Mouse (Mus musculus) lung, adult 2 months (tissue): ENCODE results near the gene Notch4. TPM values are rescaled to one million over a fixed set of nuclear protein-coding genes. Genes with fewer than 3 reads are reported as not detected.

Experiments
- DNase-seq: peaks from one replicate; pipeline ENCODE4 v3.0.0; 2022
- H3K4me1 ChIP-seq: fragments of 200-500 bp; 2 replicates; pipeline ENCODE4 v1.6.1; 2011; ENCODE audit warnings: low read length; ENCODE audit not compliant: control insufficient read depth, insufficient read depth
- H3K4me3 ChIP-seq: fragments of 200-500 bp; replicated peaks from 2 replicates; pipeline ENCODE3; 2011; ENCODE audit warnings: low read depth, mild to moderate bottlenecking, control low read depth, low read length; ENCODE audit errors: extremely low read depth
- CTCF ChIP-seq: fragments of 200-500 bp; IDR thresholded peaks from 2 replicates; pipeline ENCODE4 v1.5.1; 2011; ENCODE audit warnings: mild to moderate bottlenecking, low read length, control low read depth; ENCODE audit not compliant: insufficient read depth
- POLR2A ChIP-seq: fragments of 200-500 bp; IDR thresholded peaks from 2 replicates; pipeline ENCODE4 v1.6.1; 2011; ENCODE audit warnings: low read depth, mild to moderate bottlenecking, control low read depth, low read length, borderline replicate concordance; ENCODE audit errors: extremely low read depth
- WGBS: fragments of 180-500 bp; shearing (Covaris S2); methylation state at CpG from one replicate; pipeline ENCODE4 v1.1.7; 2018; 5-methylcytosine and 5-hydroxymethylcytosine counted together
- polyA plus RNA-seq: library from polyadenylated mRNA; depleted of rRNA; stranded (reverse); fragments of >200 nt; gene quantifications from 2 replicates; pipeline ENCODE4 v1.2.3, GENCODE M21; 2012

The Notch4 gene
- polyA plus RNA-seq, 1 experiment, result 105 TPM

DNA sequence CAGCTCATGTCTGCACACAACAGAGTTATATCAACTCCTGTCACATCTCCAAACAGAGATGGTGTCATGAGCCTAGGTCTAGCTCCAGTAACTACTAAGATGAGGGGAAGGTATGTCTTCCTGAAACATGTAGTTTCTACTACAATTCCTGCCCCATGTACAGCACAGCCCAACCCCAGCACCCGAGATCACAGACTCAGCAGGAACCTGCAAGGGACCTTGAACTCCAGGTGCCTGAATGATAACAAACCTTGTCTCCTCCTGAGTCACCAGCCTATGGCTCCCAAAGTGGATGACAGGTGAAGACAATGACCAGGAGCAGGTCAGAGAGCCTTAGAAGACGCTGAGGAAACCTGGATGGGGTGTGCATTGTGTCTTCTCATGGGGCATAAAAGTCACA is 14.2 kb upstream of the Notch4 start:
- DNase-seq, result no peak
- 61% methylated on average over 2 of the region's 2 CpGs for WGBS
- Histone ChIP-seq H3K4me3 (no peak overlapping the region), H3K4me1 (no peaks in the 10 kb centered on the region)
- TF ChIP-seq CTCF (no peak), POLR2A (no peak)

DNA sequence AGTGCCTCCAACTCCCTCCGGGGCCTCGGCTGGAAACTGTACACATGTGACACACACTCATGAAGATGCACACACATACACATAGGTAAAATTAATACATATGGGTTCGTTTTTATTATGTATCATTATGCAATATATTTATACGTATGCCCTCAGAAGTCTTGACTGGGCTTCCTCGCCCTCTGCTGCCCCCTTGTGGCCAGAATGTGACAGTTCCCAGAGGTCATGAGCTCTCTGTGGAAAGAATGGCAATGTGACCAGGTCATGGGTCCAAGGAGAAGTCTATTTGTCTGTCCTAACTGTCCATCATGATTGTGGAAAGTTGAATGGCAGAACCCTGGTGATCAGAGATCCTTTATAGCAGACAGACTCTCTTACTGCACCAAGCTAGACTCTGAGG is 8.6 kb upstream of the Notch4 start:
- 18% methylated on average over 5 of the region's 5 CpGs for WGBS
- H3K4me3 ChIP-seq, result no peak overlapping the region
- H3K4me1 ChIP-seq, result peaks cover 3% of the 10 kb centered on the region; the same call in 1 of the 2 replicates
- DNase-seq, result peak; percentile 81
- TF ChIP-seq CTCF, result peak; percentile 95
- TF ChIP-seq POLR2A, result no peak

DNA sequence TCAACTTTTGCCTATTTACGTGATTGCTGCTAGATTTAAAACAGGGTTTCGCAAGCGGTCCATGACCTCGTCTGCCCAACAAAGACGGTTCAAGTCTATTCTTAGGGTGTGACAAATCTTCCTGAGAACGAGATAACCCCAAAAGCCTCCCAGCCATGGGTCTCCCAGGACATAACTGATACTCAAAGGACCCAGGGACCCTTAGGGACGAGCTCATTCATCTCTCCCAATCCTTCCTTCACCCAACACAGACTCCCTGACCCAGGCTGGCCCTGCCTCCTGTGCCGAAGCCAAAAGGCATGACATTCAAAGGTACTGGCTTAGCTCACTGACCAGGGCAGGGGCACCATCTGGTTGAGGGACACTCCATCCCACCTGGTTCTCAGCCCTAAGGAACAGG is 7.7 kb upstream of the Notch4 start:
- Histone ChIP-seq H3K4me1 (peaks cover 6% of the 10 kb centered on the region), H3K4me3 (no peak overlapping the region)
- TF ChIP-seq CTCF (no peak), POLR2A (no peak)
- 76% methylated on average over 8 of the region's 8 CpGs for WGBS
- DNase-seq, result no peak

DNA sequence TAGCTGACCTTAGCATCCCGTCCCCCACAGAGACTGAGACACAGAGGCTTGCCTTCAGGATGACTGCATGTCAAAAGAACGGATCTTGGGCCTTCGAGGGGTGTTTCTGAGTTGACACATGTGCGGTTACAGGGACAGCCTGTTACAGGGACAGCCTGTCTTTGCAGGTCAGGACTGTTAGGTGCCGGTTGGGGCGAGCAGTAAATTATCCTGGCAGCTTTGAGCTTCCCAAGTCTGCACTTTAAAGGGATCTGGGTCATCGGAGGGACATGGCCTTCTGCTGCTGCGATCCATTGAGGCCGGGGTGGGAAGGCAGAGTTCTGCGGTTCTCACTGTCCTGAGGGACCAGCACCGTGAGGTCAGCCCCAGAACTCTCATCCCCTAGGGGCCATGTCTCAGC is 6.7 kb upstream of the Notch4 start:
- no peak for DNase-seq
- 78% methylated on average over 11 of the region's 11 CpGs for WGBS
- Histone ChIP-seq H3K4me3 (no peak overlapping the region), H3K4me1 (peaks cover 9% of the 10 kb centered on the region)
- TF ChIP-seq CTCF, result no peak

DNA sequence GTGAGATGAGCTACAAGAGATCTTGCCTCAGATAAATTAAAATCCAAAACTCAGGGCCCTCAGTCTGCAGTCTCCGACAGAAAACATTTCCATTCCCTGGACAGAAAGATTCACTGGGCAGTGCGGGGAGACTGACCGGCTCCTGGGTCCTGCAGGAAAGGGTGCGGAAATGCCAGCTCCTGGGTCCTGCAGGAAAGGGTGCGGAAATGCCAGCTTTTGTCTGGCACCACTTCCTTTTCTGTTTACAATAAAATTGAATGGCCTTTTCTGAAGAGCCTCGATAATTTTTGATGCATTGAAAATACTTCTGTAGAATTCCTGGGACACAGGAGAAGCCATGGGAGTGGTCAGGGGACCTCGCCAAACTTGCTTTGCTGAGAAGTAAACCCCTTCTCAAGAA is 5.0 kb upstream of the Notch4 start:
- no peak for DNase-seq
- TF ChIP-seq CTCF, result no peak
- no peak for TF ChIP-seq POLR2A
- Histone ChIP-seq H3K4me3 (no peak overlapping the region), H3K4me1 (peaks cover 12% of the 10 kb centered on the region)
- 48% methylated on average over 7 of the region's 7 CpGs for WGBS

DNA sequence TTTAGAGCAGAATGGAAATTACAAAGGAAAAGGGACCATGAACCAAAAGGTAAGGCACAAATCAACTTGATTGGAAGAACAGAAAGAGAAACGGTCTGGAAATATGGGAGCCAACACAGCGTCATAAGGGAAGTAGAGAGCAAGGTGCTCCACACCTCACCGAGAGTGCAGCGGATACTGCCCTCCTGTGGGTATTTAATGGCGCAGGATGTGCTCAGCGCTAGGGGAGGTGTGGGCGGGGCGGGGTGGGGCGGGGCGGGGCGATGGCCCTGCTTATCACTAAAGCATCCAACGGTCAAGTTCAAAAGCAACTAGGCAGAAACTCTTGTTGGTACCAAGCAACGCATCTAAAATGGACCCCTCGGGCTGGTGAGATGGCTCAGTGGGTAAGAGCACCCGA is 4.2 kb upstream of the Notch4 start:
- TF ChIP-seq POLR2A, result no peak
- H3K4me1 ChIP-seq, result peaks cover 12% of the 10 kb centered on the region
- WGBS, result 40% methylated on average over 15 of the region's 15 CpGs
- DNase-seq, result no peak
- no peak overlapping the region for H3K4me3 ChIP-seq

DNA sequence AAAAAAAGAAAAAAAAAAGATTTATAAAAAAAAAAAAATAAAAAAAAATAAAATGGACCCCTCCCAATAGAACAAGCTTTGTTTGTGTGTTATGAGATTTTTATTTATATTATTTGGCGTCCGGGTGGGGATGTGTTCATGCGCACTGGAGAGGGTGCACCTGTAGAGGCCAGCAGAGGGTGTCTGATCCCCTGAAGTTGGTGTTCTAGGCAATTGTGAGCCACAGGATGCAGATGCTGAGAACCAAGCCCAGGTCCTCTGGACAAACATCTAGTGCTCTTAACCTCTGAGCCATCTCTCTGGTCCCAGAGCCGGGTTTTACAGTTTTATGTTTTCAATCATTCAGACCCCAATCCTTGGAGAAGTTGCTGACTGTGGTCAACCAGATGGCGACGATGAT is 3.6 kb upstream of the Notch4 start:
- WGBS, result 85% methylated on average over 6 of the region's 6 CpGs
- peaks cover 12% of the 10 kb centered on the region for H3K4me1 ChIP-seq
- DNase-seq, result no peak
- no peak overlapping the region for H3K4me3 ChIP-seq
- TF ChIP-seq CTCF (no peak), POLR2A (no peak)

DNA sequence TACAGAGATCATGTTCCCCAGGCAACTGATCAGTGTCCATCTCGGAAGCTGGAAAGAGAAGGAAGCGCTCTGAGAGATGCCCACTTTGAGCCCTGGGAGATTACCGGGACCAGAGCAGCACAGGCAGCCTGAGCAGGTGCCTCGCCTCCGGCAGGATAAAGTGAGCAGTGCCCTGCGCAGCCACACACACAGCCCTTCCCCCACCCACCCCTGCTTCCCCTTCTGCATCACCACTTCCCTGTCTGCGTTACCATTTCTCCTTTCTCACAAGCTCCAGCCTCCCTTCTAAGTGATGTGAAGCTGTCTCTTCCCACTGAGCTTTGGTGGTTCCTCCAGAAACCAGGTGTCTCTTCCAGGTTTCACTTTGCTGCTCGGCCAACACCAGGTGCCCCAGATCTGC is 2.9 kb upstream of the Notch4 start:
- TF ChIP-seq POLR2A, result no peak
- no peak for TF ChIP-seq CTCF
- WGBS, result 36% methylated on average over 8 of the region's 8 CpGs
- Histone ChIP-seq H3K4me1 (peaks cover 15% of the 10 kb centered on the region), H3K4me3 (peak overlapping the region; percentile 14)
- no peak for DNase-seq

DNA sequence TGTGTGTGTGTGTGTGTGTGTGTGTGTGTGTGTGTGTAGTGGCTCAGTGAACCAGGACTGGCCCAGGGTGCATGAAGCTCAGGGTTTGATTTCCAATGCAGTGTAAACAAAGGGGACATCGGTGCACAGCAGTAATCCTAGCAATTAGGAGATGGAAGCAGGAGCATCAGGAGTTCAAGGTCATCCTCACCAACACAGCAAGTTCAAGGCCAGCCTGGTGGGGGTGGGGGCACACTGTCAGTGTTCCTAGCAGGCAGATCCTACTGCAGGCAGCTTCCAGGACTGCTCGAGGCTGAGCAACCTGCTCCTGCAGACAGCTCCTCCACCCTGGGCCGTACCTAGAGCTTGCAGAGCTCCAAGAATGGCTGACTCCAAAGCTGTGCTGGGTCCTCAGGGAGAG is 1.5 kb upstream of the Notch4 start:
- DNase-seq, result no peak
- H3K4me1 ChIP-seq, result peaks cover 15% of the 10 kb centered on the region
- TF ChIP-seq POLR2A (no peak), CTCF (no peak)
- H3K4me3 ChIP-seq, result no peak overlapping the region
- WGBS, result 53% methylated on average over 3 of the region's 3 CpGs

DNA sequence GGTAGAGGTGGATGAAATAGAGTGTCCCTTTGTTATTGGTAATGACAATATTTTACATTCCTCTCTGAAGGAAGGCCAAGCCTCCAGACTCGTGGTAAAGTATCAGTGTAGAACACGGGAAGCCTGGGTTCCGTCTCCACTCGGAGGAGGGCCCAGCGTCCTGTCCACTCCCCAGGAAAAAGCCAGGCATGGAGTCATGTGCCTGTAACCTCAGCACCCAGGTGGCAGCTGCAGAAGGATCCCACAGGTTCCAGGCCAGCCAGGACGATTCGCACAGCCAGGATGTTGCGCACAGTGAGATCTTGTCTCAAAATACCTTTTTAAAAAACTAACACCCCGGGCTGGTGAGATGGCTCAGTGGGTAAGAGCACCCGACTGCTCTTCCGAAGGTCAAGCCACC is 714 bp upstream of the Notch4 start:
- WGBS, result 60% methylated on average over 11 of the region's 11 CpGs
- Histone ChIP-seq H3K4me3 (no peak overlapping the region), H3K4me1 (peaks cover 15% of the 10 kb centered on the region)
- TF ChIP-seq POLR2A (no peak), CTCF (no peak)
- no peak for DNase-seq

DNA sequence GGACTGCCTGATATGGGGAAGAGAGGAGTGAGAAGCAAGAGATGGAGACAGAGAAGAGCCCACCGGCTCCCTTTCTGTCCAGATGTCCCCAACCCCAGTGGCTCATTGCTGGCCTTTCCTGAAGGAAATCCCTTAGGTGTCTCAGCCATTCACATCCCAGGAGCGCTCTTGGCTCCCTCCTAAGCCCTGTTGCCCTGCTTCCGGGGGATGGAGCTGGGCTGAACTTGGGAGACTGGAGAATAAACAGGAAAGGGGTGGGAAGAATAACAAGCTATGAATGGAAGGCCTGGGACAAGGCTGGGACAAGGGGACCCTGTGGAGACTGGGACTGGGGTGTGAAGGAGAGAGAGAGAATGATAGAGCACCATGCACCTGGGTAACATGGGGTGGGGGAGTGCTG is 728 bp downstream of the Notch4 start:
- DNase-seq, result peak; percentile 37
- peak; percentile 88; the same call in 1 of the 2 replicates for TF ChIP-seq POLR2A
- no peak for TF ChIP-seq CTCF
- WGBS, result 22% methylated on average over 3 of the region's 3 CpGs
- Histone ChIP-seq H3K4me1 (peaks cover 12% of the 10 kb centered on the region), H3K4me3 (peak overlapping the region; percentile 64)
